Mouse (Mus musculus) c-Kit-positive CD71-positive TER-119-negative erythroid progenitor cells, embryonic 14.5 days (primary cell): ENCODE measurements around the gene Acox3.

Experiments
- DNase-seq: peaks from one replicate; pipeline ENCODE4 v3.0.0-alpha.2; 2013; ENCODE audit warnings: low read depth

Acox3 gene

DNA sequence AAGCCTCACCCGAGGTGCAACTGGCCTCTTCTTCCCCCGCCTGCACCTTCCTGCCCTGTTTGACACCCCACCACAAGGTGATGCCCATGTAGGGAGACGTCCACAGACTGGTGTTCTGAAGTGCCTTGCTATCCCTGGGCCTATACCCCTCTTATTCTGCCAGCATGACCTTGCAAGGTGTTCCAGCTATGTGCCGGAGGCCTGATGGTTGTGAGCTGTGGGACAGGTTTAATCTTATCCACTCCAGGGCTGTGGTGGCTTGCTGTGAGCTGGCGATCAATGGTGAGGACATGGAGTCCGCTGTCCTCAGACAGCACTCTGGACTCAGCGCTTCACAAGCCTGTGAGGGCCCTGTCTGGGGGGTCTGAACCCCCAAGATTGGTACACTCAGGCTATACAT lies 27.5 kb downstream of the Acox3 start:
- no peak for DNase-seq

DNA sequence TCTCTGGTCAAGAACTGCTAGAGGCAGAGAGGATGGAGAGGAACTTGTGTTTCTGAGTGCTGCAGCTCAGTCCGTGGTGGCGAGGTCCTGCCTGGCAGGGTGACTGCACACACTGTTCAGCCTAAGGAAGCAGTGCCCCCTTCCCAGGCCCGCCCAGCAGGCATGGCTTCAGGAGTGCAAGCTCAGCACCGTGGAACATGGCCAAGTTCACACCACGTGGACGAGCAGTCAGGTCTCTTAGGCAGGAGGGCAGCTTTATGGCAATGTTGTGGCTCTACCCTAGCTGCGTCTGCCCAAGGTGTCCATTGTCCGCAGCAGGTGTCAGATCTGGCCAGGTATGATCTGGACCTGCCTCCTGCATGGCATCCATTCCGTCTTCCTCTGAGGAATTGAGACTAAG lies 28.3 kb downstream of the Acox3 start:
- no peak for DNase-seq

GRCm38 (mm10) chr5:35611900-35612299 lies 29.1 kb downstream of the Acox3 start:
- DNase-seq = no peak

DNA sequence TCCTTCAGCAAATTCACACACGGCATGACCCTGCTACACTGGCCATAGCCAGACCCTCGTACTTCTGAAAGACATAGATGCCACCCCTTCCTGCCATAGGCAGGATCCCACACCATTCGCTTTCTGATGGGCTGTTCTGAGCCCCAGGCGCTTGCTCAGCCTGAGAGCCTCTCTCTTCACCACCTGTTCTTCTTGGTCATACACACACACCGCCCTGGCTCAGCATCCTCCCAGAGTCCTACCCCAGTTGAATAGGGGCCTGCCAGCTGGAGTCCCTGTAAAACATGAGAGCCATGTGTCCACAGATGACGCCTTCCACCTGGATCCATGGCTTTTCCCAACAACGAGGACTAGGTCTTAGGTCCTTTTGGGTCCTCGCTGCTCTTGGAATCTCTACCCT lies 29.9 kb downstream of the Acox3 start:
- no peak for DNase-seq

GRCm38 (mm10) chr5:35616943-35617342 lies 34.1 kb downstream of the Acox3 start:
- no peak for DNase-seq

DNA sequence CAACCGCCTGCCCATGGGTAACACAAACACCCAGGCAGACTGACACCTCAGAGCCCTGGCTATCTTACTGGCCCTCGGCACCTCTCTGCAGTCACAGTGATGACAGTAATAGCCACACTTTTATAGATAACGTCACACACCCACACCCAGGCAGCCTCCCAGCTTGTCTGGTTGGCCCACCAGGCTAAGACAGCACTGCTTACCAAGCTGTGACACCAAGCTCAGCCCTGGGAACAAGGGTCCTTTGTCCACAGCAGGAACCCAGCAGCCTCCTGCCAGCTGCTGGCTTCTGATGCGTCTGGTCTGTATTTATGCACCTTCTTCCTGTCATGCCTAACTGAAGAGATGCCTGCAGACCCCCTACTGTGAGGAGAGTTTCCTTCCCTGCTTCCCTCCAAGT lies 38.3 kb downstream of the Acox3 start:
- DNase-seq = no peak

GRCm38 (mm10) chr5:35623831-35624230 lies 41.0 kb downstream of the Acox3 start:
- DNase-seq = no peak

- no peak for DNase-seq
Observed at GRCm38 (mm10) chr5:35624751-35625239, 42.0 kb downstream of the Acox3 start.

- DNase-seq = no peak
Observed at GRCm38 (mm10) chr5:35626408-35626807, 43.6 kb downstream of the Acox3 start.

GRCm38 (mm10) chr5:35627307-35627840 lies 44.5 kb downstream of the Acox3 start:
- DNase-seq = no peak

DNA sequence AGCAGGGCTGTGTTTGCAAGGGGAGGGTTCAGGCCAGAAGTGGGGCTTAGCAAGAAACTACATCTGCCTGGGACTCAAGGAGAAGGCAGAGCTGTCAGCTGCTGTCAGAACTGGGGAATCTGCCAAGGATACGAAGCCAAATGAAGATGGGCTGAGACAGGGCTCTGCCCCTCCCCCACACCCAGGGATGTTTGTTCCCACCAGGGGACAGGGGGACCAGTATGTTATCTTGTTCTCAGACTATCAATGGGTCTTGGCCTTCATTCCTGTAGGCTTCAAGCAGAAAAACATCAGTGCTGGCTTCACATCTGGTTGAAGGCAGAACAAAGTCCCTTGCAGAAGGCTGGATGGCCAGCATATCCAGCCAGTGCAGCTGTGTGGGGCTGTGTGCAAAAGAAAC lies 45.8 kb downstream of the Acox3 start:
- no peak for DNase-seq

DNA sequence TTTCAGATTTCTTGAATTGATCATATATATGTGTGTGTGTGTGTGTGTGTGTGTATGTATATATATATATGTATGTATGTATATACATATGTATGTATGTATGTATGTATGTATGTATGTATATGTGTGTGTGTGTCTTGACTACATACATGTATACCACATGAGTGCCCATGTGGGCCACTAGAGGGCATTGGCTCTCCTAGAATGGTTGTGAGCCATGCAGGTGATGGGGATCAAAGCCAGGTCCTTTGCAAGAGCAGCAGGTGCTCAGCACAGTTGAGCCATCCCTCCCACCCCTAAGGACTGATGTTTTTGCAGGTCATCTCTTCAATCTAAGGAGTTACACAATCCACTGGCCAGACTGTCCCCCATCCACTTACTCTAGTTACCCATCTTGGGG lies 46.5 kb downstream of the Acox3 start:
- no peak for DNase-seq

- no peak for DNase-seq
Observed at GRCm38 (mm10) chr5:35630706-35631105, 47.9 kb downstream of the Acox3 start.

- DNase-seq = no peak
Observed at GRCm38 (mm10) chr5:35631224-35631623, 48.4 kb downstream of the Acox3 start.

GRCm38 (mm10) chr5:35631755-35632154 lies 48.9 kb downstream of the Acox3 start:
- no peak for DNase-seq

DNA sequence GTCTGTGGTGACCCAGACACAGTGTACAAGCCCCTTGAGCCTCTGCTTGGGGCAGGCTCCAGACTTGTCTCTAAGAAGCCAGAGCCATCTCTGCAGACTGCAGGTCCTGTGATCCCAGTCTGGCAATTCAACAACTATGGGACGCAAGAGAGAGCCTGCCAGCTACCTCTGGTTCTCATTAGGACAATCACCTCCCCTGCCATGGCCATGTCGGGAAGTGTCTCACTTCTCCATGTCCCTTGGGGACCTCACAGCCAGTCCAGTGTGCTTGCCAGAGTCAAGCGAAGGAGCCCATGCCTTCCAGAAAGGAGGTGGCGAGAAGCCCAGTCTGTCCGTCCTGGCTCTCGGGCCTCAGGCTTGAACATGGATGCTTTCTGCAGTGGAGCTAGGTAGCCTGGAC lies 50.0 kb downstream of the Acox3 start:
- DNase-seq = no peak

DNA sequence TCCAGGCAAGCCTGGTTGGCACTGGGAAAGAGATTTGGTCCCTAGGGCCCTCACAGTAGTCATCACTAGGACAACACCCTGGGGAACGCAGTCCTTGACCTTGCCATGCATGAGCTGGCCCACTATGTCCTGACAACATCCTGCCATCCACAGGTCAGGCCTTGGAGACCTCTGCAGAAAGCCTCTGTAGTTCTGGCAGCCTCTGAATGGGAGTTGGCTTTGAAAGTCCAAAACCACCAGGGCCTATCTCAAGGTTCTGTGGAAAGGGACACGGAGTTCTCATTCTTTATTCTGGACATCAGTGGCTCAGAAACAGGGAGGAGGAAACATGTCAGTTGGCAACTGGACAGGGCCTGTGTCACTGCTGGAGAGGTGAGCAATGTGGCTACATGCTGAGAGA lies 53.2 kb downstream of the Acox3 start:
- DNase-seq = no peak

- no peak for DNase-seq
Observed at GRCm38 (mm10) chr5:35641961-35642584, 59.2 kb downstream of the Acox3 start.

DNA sequence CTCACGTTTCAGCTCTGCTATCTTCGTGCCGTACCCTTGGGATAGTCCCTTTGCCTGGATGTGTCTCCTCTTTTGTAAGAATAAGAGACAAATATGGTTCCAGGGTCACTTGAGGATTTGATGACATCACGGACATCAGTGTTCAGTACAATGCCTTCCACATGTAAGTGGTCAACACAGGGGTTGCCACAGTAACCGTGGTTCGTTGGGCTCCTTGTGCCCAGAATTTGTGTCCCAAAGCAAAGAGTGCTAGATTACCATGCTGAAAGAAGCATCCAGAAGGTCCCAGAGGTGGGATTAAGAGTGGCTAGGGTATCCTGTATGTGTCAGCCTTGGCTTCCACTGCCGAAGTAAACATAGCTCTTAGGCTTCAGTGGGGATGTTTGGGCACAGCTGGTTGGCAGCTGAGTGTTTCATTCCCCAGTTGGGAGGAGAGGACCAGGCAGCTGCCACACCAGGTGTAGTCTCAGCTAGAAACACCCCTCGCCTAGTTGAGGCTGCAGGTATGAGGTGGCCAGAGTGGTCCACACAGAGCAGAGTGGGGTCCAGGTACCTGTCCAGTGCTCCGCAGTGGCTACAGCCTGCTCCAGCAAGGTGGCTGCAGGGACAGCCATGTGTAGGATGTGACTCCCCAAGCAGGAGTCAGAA lies 60.7 kb downstream of the Acox3 start:
- no peak for DNase-seq

DNA sequence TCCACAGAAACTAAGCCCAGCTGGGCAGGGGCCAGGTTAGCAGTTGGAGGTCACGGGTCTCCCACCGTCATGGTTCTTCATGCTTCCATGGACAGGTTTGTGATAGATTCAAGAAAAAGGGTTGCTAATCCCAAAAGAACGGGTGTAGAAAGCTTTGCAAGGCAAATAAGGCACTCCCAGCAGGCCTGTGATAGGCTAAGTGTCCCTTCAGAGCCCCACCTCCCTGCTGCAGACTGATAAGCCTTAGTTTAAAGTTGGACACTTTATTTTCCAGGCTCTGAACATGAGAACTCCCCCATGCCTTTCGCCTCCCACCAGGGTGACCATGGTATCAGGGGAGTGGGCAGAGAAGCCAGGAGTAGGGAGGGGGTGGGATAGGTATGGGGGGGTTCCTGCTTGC lies 61.2 kb downstream of the Acox3 start:
- no peak for DNase-seq

GRCm38 (mm10) chr5:35645938-35646493 lies 63.2 kb downstream of the Acox3 start:
- no peak for DNase-seq

GRCm38 (mm10) chr5:35646927-35647326 lies 64.1 kb downstream of the Acox3 start:
- no peak for DNase-seq

DNA sequence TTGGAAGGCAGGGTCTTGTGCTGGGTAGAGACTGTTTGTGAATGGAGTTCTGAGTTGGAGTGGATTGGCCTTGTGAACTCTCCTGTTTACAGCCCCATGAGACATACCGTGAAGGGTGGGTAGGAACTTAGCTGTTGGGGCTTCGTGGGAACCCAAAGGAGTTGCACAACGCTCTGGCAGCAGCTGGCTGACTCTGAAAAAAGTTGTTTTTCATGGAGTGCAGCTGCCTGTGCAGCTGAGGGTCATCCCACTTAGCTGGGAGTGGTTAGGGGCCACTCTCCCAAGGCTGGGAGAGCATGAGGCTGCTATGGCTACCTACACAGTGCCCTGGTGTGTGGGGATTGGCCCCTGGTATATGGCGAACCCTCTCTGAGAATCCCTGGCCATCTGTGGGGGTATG lies 64.7 kb downstream of the Acox3 start:
- DNase-seq = no peak
